Mouse (Mus musculus): ENCODE results near the gene Gm42669.

DNA sequence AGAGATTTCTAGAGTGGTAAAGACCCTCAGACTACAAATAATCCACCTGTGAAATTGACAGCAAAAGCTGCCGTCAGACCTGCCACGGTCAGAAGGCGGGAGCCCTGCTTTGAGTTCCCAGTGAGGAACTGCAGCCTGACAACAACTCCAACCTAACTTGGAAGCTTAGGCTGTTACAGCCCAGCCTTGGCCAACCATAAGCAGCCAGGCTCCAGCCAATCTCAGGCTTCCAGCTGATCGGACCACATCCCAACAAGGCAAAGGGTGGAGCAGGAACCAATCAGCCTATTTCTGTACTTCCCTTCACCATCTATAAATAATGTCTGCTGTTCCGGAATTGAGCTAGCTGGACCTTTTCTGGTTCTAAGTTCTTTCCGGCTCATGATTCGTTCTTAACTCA is 14.5 kb downstream of the Gm42669 start:
- no peak for TF ChIP-seq CTCF (IDR thresholded peaks at IDR 0.05; ENCODE audit: low read depth)
- no peak for TF ChIP-seq EP300 (IDR thresholded peaks at IDR 0.05; ENCODE audit: low read depth)

All from heart, postnatal 0 days (tissue).